Mouse (Mus musculus) mature B cell (primary cell): ENCODE data around the gene Ube2f.

Experiments used
- in situ Hi-C: fragments of 300-500 bp; cut with MboI; formaldehyde crosslinking; loops from 2 replicates; pipeline ENCODE4 v1.14.3; 2019

Ube2f gene

GRCm38 (mm10) chr1:91249564-91250414 is at the start of gene Ube2f:
Gene Ube2f, plus strand, starts transcription at chr1:91250304.
- in situ Hi-C loops = loop anchor here (10.0 kb wide), 1 partner anchor 205 kb away; no protein-coding TSS in a partner anchor

- in situ Hi-C loops = no loop called here
Observed at GRCm38 (mm10) chr1:91201122-91201521, 49.0 kb upstream of the Ube2f start.

- in situ Hi-C loops = no loop called here
Observed at GRCm38 (mm10) chr1:91204221-91204765, 45.8 kb upstream of the Ube2f start.

- in situ Hi-C loops = no loop called here
Observed at GRCm38 (mm10) chr1:91205651-91206050, 44.5 kb upstream of the Ube2f start.

- in situ Hi-C loops = no loop called here
Observed at GRCm38 (mm10) chr1:91206336-91206735, 43.8 kb upstream of the Ube2f start.

- in situ Hi-C loops = no loop called here
Observed at GRCm38 (mm10) chr1:91206873-91207272, 43.2 kb upstream of the Ube2f start.

GRCm38 (mm10) chr1:91207334-91208074 is 42.6 kb upstream of the Ube2f start:
- in situ Hi-C loops = no loop called here

DNA sequence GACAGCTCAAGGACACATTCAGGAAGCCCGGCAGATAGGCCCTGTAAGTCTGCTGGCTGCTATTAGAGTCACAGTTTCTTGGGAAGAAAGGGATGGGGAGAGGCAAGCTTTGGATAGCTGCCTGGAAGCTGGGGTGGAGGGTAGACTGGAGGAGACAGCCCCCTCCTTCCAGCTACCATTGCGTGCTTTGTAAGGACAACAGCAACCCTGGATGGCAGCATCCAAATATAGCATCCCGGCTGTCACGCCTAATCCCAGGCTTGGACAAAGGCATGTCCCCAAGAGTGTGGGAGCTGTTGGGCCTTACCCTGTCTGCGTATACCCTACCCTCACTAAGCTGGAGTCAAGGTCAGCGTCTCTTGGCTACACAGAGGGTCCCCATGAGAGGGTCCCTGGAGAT is 40.8 kb upstream of the Ube2f start:
- in situ Hi-C loops = no loop called here

- in situ Hi-C loops = no loop called here
Observed at GRCm38 (mm10) chr1:91209785-91210184, 40.3 kb upstream of the Ube2f start.

GRCm38 (mm10) chr1:91211099-91211498 is 39.0 kb upstream of the Ube2f start:
- in situ Hi-C loops = no loop called here

GRCm38 (mm10) chr1:91211591-91212008 is 38.5 kb upstream of the Ube2f start:
- in situ Hi-C loops = no loop called here

DNA sequence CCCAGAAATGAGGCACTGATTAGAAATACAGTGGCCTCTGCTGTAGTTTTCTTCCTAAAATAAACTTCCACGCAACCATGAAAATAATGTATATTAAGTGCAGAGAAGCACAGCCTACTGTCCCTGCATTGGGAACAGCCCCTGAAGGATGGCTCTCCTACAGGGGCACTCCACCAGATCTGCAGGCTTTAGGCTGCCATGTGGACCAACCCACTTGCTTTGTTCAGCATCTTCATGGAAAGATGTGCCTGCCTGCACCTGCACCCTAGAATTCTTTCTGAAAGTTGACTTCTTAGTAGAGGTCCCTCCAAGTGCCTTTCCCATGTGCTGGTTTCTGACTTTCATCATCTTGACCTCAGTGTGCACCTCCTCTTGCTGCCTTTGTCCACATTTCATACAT is 34.8 kb upstream of the Ube2f start:
- in situ Hi-C loops = no loop called here

DNA sequence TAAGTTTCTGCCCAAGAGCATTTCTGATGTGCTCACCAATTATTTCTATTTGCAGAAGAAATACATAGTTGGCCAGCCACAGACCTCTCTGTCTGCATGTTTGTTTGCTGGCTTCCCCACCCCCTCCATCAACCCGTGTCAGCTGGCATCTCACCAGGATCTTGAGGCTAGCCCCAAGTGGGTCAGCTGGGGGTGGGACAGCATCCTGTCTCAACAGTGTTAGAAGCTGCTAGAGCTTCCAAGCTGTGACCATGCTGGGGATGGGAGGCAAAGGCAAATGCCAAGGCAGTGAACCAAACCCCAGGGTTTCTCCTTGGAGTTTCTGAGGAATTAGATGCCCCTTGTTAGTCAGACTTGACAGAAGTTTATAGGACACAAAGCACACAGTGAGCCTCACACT is 34.1 kb upstream of the Ube2f start:
- in situ Hi-C loops = no loop called here

DNA sequence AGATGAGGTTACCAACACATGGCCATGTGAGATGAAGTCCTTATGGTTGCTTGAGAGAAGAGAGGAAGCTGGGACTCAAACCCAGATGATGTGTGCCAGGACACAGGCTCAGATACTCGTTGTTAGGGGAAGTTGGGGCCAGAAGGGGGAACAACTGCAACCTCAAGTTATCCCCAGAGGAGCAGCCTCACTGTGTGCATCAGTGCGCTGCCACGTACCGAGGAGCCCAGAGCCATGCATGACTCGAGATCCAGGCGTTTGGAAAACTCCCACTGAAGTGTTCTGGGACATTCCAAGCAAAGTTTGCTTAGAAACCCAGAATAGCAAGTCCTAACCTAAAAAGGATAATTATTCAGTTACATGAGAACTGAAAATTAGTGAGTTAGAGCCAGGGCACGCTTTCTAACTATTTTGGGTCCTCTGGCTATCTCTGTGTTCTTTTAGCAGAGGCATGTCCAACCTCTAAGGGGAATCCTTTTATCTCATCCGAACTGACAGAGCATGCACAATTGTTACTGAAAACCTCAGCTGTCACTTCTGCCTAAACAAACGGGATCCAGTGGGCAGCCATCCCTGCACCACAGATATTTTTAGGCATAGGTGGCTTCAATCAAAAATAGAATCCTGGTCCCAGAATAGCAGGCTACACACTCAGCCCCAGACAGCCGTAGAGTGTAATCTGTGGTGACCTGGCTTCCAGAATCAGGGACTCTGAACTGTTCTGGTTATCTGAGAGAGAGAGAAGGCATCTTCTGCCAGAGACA is 33.4 kb upstream of the Ube2f start:
- in situ Hi-C loops = no loop called here

- in situ Hi-C loops = no loop called here
Observed at GRCm38 (mm10) chr1:91219641-91220321, 30.3 kb upstream of the Ube2f start.

GRCm38 (mm10) chr1:91220322-91220672 is 29.8 kb upstream of the Ube2f start:
- in situ Hi-C loops = no loop called here

- in situ Hi-C loops = no loop called here
Observed at GRCm38 (mm10) chr1:91226562-91226961, 23.5 kb upstream of the Ube2f start.

- in situ Hi-C loops = no loop called here
Observed at GRCm38 (mm10) chr1:91227381-91228054, 22.6 kb upstream of the Ube2f start.

DNA sequence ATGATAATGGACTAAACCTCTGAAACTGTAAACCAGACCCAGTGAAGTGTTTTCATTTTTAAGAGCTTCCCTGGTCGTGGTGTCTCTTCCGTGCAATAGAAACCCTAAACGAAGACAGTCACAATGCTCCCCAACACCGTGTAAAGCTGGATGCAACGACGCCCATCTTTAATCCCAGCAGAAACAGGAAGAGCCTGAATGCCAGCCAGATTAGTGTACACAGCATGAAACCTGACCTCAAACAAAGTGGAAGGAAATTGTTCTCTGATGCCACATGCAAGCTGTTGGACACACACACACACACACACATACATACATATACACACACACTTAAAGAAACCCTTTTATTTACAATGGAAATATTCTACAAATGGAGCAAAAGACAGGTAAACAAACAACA is 19.0 kb upstream of the Ube2f start:
- in situ Hi-C loops = no loop called here

DNA sequence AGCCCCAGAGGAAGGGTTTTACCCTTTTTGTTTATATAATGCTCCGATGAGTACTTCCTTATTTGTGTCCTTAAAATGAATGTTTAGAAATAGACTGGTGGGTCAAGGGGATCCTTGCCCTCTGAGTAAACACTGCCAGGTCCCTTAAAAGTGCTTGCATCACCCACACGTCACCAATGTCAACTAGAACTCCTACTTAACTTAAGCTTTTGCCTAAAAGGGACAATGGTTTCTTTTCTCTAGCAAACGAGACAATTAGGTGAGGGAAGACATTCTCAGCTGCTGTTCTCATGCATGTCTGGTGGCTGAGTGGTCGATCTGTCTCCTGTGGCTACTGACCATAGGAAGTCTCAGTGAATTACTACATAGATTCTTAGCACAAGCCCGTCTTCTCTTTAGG is 18.2 kb upstream of the Ube2f start:
- in situ Hi-C loops = no loop called here

- in situ Hi-C loops = no loop called here
Observed at GRCm38 (mm10) chr1:91235395-91235794, 14.7 kb upstream of the Ube2f start.
